Mouse (Mus musculus) limb, embryonic 11.5 days (tissue): ENCODE measurements around the gene Spdye4b. TPM values are rescaled to one million over a fixed set of nuclear protein-coding genes. Genes with fewer than 3 reads are reported as not detected.
"Not testable (repeated sequence)": the region's sequence is repeated elsewhere in the genome, so short reads cannot be mapped to it uniquely, and the experiment has no call there.

Source experiments
- ATAC-seq: fragments of 200-750 bp; cut with Nextera tagmentation; 2 replicates; pipeline ENCODE4 v1.8.0; 2017; ENCODE audit warnings: low read depth; ENCODE audit not compliant: insufficient number of reproducible peaks, low FRiP score, low TSS enrichment
- DNase-seq: peaks from one replicate; pipeline ENCODE4 v3.0.0-alpha.2; 2015; ENCODE audit warnings: low spot score
- H3K27ac ChIP-seq: fragments of 300-500 bp; sonication (generic); replicated peaks from 2 replicates; pipeline ENCODE4 v1.5.1; 2014; ENCODE audit warnings: low read depth, mild to moderate bottlenecking, low read length
- H3K27me3 ChIP-seq: fragments of 300-500 bp; sonication (generic); 2 replicates; pipeline ENCODE4 v1.6.1; 2014; ENCODE audit warnings: mild to moderate bottlenecking, low read length, mixed read lengths; ENCODE audit not compliant: control insufficient read depth, insufficient read depth
- H3K36me3 ChIP-seq: fragments of 300-500 bp; sonication (generic); 2 replicates; pipeline ENCODE4 v1.6.1; 2014; ENCODE audit warnings: mild to moderate bottlenecking, low read length, moderate library complexity, mixed read lengths; ENCODE audit not compliant: control insufficient read depth, insufficient read depth
- H3K4me1 ChIP-seq: fragments of 300-500 bp; sonication (generic); 2 replicates; pipeline ENCODE4 v1.6.1; 2014; ENCODE audit warnings: low read length, mixed read lengths; ENCODE audit not compliant: control insufficient read depth, insufficient read depth
- H3K4me2 ChIP-seq: fragments of 300-500 bp; sonication (generic); 2 replicates; pipeline ENCODE4 v1.6.1; 2014; ENCODE audit warnings: low read depth, mild to moderate bottlenecking, moderate library complexity; ENCODE audit not compliant: severe bottlenecking
- H3K4me3 ChIP-seq: fragments of 300-500 bp; sonication (generic); 2 replicates; pipeline ENCODE4 v1.5.1; 2014; ENCODE audit warnings: low read depth, low read length
- H3K9ac ChIP-seq: fragments of 300-500 bp; sonication (generic); 2 replicates; pipeline ENCODE4 v1.6.1; 2014; ENCODE audit warnings: mild to moderate bottlenecking, low read length
- H3K9me3 ChIP-seq: fragments of 300-500 bp; sonication (generic); 2 replicates; pipeline ENCODE4 v1.6.1; 2016; ENCODE audit warnings: low read length; ENCODE audit not compliant: control insufficient read depth
- WGBS: fragments of 180-500 bp; shearing (Covaris S2); extraction: QIAGEN DNeasy Blood & Tissue Kit; methylation state at CpG from one replicate; pipeline ENCODE4 v1.1.7; 2014; 5-methylcytosine and 5-hydroxymethylcytosine counted together
- polyA plus RNA-seq: library from polyadenylated mRNA; unstranded; fragments of >200 nt; fragmentation: Nextera tagmentation; extraction: Ambion mirVana; gene quantifications from 2 replicates; pipeline ENCODE4 v1.2.1, GENCODE M21; 2014

Spdye4b gene
- not detected in 2 replicates for polyA plus RNA-seq

DNA sequence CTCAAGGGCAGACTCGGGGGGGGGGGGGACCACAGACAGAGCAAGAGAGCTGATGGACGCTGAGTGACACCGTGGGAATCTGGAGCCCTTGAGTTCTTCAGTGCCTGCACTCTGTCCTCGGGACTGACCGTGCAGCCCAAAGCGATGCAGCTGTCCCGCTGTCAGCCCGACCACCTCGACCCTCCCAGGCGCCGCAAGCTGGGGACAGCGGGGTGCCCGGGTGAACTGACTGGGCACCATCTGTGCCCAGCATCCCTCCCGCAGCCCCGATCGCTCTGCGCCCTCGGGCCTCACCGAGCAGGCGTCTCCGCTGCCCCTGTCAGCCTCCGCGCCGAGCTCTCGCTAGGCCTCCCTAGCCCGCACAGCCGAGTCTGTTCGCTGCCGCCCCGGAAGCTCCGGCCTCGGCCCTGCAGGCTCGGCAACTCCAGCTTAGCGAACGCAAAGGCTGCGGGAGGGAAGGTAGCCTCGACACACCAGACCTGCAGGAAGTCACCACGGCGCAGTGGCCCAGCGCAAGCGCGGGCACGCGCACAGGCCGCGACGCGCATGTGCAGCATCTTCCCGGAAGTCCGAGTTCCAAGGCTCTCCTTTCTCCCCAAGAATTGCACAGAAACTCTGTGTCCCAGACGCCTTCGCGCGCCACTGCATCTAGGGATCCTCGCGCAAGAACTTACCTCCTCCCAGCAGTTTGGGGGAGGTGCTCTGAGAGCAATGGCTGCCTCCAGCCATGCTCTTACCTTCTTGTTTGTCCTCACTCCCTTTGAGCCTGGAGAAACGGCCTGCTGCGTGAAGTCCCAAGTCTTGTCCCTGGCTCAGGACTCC, at the start of gene Spdye4b, which contains the start of gene Rbak:
Spdye4b (plus strand) TSS at position 763 of the 822 bp plus-strand sequence.
Rbak (minus strand) TSS at position 521 of the 822 bp plus-strand sequence.
- ATAC-seq, result peak; percentile 90
- Histone ChIP-seq H3K9me3 (no peaks in the 10 kb centered on the region), H3K27ac (peak within 1 kb of the TSS; percentile 31; the same call in 1 of the 2 replicates), H3K4me3 (peak within 1 kb of the TSS; percentile 87), H3K27me3 (no peaks in the 10 kb centered on the region), H3K36me3 (peaks cover 18% of the 10 kb centered on the region; the same call in 1 of the 2 replicates), H3K4me1 (peaks cover 8% of the 10 kb centered on the region; the same call in 1 of the 2 replicates), H3K9ac (peak within 1 kb of the TSS; percentile 86), H3K4me2 (peak within 1 kb of the TSS; percentile 76)
- DNase-seq, result peak; percentile 93
- WGBS, result under 1% methylated on average over 57 of the region's 58 CpGs

DNA sequence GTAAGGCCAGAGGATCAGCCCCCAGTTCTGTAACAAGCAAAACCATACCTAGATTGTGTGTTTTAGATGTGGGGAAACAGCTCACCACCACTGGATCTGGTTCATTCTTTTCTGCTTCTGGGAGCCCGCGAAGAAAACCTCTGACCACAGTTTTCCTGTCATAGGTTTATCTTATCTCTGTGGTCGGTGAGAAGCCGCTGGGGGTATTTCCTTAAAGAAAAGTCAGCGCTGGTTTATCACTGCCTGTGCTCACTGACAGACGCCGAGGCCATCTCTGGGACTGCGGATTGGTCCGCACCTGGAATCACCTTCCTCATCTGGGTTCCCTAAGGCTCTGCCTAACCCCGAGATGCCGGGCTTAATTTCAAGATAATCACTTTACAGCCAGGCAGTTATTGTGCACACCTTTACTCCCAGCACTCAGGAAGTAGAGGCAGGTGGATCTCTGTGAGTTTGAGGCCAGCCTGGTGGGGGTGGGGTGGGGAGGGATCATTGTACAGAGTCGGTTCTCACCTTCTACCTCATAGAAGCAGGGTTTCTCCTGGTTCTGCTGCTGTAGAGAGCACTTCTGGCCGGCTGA, 47.8 kb upstream of the Spdye4b start:
- H3K27ac ChIP-seq, result no peak overlapping the region
- no peak overlapping the region for H3K9ac ChIP-seq
- no peaks in the 10 kb centered on the region for H3K4me1 ChIP-seq
- peaks cover 2% of the 10 kb centered on the region; the same call in 1 of the 2 replicates for H3K9me3 ChIP-seq
- ATAC-seq (no peak), DNase-seq (no peak)
- H3K4me3 ChIP-seq, result no peak overlapping the region
- no peaks in the 10 kb centered on the region for H3K36me3 ChIP-seq
- H3K4me2 ChIP-seq, result no peak overlapping the region
- no peaks in the 10 kb centered on the region for H3K27me3 ChIP-seq
- WGBS, result 79% methylated on average over 13 of the region's 13 CpGs

DNA sequence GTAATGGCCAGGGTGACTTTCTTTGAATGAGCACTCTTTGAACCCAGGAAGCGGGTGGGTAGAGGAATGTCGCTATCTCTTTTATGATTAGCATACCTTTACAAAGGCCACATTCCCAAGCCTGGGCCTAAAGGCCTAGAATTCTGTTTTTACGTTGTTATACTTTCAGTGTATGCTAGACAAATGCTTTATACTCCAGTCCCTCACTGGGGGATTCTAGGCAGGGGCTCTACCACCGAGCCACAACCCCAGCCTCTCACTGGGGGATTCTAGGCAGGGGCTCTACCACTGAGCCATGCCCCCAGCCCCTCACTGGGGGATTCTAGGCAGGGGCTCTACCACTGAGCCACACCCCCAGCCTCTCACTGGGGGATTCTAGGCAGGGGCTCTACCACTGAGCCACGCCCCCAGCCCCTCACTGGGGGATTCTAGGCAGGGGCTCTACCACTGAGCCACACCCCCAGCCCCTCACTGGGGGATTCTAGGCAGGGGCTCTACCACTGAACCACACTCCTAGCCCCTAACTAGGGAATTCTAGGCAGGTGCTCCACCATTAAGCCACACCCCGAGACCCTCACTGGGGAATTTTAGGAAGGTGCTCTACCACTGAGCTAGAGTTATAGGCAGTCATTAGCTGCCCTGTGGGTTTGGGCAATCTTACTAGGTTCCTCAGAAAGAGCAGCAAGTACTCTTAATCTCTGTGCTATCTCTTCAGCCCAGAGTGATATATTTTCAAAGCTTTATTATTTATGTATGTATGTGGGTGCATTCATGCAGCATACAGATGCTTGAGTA, 46.4 kb upstream of the Spdye4b start:
- H3K4me2 ChIP-seq, H3K4me3 ChIP-seq, ATAC-seq, DNase-seq, H3K9ac ChIP-seq, H3K4me1 ChIP-seq, H3K9me3 ChIP-seq, H3K27ac ChIP-seq, H3K36me3 ChIP-seq, H3K27me3 ChIP-seq: not testable (repeated sequence)
- WGBS, result 82% methylated on average over 3 of the region's 6 CpGs

DNA sequence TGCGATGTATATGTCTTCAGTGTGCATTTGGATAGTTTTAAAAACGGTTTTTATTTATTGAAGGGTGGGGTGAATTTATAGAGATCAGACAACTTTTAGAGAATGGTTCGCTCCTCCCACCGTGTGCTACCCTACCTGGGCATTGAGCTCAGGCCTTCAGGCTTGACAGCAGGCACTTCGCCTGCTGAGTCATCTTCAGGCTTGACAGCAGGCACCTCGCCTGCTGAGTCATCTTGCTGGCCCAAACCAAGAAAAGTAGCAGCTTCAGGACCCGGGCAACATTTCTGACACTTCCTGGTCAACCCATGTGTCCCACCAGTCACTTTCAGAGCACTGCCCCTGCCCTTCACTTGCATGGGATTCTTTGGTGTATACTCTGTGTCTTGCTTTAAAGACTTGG, 45.8 kb upstream of the Spdye4b start:
- H3K9me3 ChIP-seq, result no peaks in the 10 kb centered on the region

DNA sequence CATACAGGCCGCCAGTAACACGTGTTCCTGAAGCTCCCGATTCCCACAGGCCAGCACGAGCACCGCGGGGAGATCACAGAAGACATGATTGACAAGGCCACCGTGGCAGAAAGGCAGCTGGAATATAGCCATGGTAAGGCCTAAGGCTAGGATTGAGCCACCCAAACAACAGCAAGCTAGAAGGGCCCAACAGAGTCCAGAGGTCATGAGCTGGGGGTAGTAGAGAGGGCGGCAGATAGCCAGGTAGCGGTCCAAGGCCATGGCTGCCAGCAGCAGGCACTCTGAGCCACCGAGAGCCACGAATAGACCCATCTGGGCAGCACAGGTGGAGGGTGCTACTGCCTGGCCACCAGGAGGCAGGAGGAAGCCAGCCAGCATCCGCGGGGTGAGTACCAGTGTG, 43.2 kb upstream of the Spdye4b start:
- H3K4me1 ChIP-seq, result no peaks in the 10 kb centered on the region
- ATAC-seq (no peak), DNase-seq (no peak)
- no peak overlapping the region for H3K4me3 ChIP-seq
- no peak overlapping the region for H3K4me2 ChIP-seq
- H3K27ac ChIP-seq, result no peak overlapping the region
- H3K9ac ChIP-seq, result no peak overlapping the region
- 93% methylated on average over 13 of the region's 13 CpGs for WGBS
- no peaks in the 10 kb centered on the region for H3K9me3 ChIP-seq
- no peaks in the 10 kb centered on the region for H3K27me3 ChIP-seq
- no peaks in the 10 kb centered on the region for H3K36me3 ChIP-seq

More for the DNA sequence above, 45.8 kb upstream of the Spdye4b start:
- 92% methylated on average over 7 of the region's 7 CpGs for WGBS
- Histone ChIP-seq H3K9ac (no peak overlapping the region), H3K27me3 (no peaks in the 10 kb centered on the region), H3K4me3 (no peak overlapping the region), H3K4me2 (no peak overlapping the region), H3K36me3 (no peaks in the 10 kb centered on the region), H3K4me1 (no peaks in the 10 kb centered on the region), H3K27ac (no peak overlapping the region)
- ATAC-seq (no peak), DNase-seq (no peak)

DNA sequence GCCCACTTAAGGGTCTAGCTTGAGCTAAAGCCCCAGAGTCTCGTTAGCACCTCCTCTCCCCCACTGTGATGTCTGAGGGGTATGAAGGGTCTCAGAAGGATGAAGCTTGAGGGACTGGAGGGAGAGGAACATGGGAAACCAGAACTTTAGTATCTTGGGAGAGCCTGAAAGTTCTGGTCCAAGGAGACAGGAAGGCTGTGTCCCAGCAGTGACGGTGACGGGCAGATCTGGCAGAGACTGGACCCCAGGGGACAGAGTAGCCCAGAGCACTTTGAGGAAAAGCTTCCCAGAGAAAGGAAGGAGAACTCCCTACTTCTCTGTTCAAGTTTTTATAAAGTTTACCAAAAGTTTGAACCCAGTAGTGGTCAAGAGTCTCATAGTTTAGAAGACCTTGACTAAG, 33.3 kb upstream of the Spdye4b start, which contains the start of gene Olfr718-ps1:
Olfr718-ps1 (minus strand) TSS at position 101 of the 400 bp plus-strand sequence.
- no peak for DNase-seq
- WGBS, result 62% methylated on average over 3 of the region's 3 CpGs
- H3K9ac ChIP-seq, result no peak within 1 kb of the TSS
- H3K4me3 ChIP-seq, result no peak within 1 kb of the TSS
- no peaks in the 10 kb centered on the region for H3K27me3 ChIP-seq
- no peaks in the 10 kb centered on the region; the same call in 1 of the 2 replicates for H3K9me3 ChIP-seq
- ATAC-seq, result no peak
- H3K27ac ChIP-seq, result no peak within 1 kb of the TSS
- H3K4me1 ChIP-seq, result no peaks in the 10 kb centered on the region
- no peaks in the 10 kb centered on the region for H3K36me3 ChIP-seq
- no peak within 1 kb of the TSS for H3K4me2 ChIP-seq

DNA sequence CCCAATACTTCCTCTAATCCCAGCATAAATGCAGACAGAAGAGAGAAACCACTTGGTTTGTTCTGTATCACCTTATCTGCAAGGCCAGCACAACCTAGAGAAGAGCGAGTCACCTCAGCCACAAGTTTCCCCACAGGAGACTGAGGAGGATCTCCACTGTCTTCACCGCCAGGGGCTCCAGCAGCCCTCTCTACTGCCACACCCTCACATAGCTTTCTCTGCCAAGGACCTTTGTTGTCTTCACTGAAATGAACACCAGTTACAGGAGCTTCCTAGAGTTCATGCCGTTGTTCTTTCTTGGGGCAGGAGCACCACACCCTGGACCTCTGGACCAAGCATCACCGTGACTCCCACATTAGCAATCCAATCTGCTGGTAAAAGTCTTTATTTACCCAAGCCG, 32.2 kb upstream of the Spdye4b start:
- Histone ChIP-seq H3K4me1 (no peaks in the 10 kb centered on the region), H3K9ac (no peak overlapping the region), H3K9me3 (no peaks in the 10 kb centered on the region; the same call in 1 of the 2 replicates), H3K27me3 (no peaks in the 10 kb centered on the region), H3K27ac (no peak overlapping the region), H3K36me3 (no peaks in the 10 kb centered on the region), H3K4me3 (no peak overlapping the region), H3K4me2 (no peak overlapping the region)
- ATAC-seq (no peak), DNase-seq (no peak)
- WGBS, result 95% methylated on average over 5 of the region's 5 CpGs

DNA sequence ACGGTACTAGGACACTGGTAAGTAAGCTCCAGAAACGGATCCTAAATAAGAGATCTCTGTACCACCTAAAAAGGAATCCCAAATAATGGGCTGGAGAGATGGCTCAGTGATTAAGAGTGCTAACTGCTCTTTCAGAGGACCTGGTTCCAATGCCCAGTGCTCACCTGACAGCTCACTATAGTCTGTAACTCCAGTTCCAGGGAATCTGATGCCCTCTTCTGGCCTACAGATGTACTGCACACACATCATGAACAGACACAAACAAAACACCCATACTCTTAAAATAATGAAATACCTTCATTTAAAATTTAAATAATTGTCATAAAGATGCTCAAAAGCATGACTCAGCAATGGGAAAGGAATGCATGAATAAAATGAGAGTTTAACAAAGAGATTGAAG, 31.3 kb upstream of the Spdye4b start:
- 94% methylated on average over 2 of the region's 2 CpGs for WGBS
- no peak overlapping the region for H3K4me2 ChIP-seq
- H3K36me3 ChIP-seq, result no peaks in the 10 kb centered on the region
- no peaks in the 10 kb centered on the region for H3K4me1 ChIP-seq
- H3K9me3 ChIP-seq, result no peaks in the 10 kb centered on the region; the same call in 1 of the 2 replicates
- no peak overlapping the region for H3K27ac ChIP-seq
- no peaks in the 10 kb centered on the region for H3K27me3 ChIP-seq
- no peak overlapping the region for H3K9ac ChIP-seq
- no peak for ATAC-seq
- H3K4me3 ChIP-seq, result no peak overlapping the region
- DNase-seq, result no peak
